Mouse (Mus musculus): Measurements from ENCODE around the gene Strip1. TPM values are rescaled to one million over a fixed set of nuclear protein-coding genes. Genes with fewer than 3 reads are reported as not detected.
"Not testable (repeated sequence)": the region's sequence is repeated elsewhere in the genome, so short reads cannot be mapped to it uniquely, and the experiment has no call there.

Gene Strip1
- total RNA-seq (2021), result 10 to 100 TPM; 21.5 to 21.6 TPM
- long read RNA-seq, experiment 1, transcript Strip1-201 (21 exons, 3,215 nt), result major isoform, 21 of 27 reads
- long read RNA-seq, experiment 1, partial matches to known transcripts, result 2 of 27 reads
- long read RNA-seq, experiment 1, other reads (novel, unspliced or antisense), result 2 of 27 reads
- long read RNA-seq, experiment 2, transcript Strip1-205 (1 exons, 1,550 nt), result major isoform, 6 of 12 reads
- long read RNA-seq, experiment 2, partial matches to known transcripts, result 2 of 12 reads
- long read RNA-seq, experiment 2, other reads (novel, unspliced or antisense), result 0 of 12 reads

DNA sequence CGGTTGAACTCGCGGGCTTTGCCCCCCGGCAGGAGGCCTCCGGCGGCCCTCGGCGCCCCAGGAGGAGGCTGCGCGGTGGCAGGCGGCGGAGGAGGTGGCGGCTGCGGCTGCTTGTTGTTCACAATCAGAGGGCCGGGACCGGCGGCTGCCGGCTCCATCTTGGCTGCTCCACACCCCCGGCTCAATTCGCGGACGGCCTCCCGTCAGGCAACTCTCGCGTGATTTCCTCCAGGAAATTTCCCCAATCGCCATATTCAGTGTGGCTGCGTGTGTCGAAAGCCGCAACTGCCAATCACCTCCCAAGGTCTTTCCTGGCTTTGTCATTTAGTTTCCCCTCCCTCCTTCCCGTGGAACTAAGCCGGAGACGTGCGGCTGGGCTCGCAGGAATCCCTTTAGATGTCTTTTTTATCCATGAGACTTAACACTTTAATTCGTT, at the start of gene Strip1:
Gene Strip1 (minus strand): TSS at position 172 of the 436 bp plus-strand sequence.
- peak; percentile 96 to 97 for DNase-seq

GRCm38 (mm10) chr3:107680790-107681576, 49.5 kb upstream of the Strip1 start:
- peak; percentile 45 to 58 for DNase-seq

DNA sequence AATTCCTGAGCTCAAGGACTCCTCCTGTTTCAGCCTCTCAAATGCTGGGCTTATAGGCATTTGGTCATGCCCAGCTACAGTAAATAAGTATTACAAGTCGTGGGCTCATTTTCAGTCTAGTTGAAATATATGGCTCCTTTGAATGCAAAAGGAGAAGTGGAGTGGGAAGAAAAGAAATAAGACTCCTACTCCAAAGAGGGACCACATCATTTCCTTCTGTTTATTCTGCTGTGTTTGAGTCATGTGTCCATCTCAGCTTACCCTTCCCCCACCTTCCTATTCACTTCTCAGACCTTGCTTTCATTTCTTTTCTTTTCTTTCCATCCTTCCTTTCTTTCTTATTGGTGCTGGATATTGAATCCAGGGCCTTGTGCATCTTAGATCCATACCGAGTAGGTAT, 40.0 kb upstream of the Strip1 start:
- DNase-seq, result no peak

DNA sequence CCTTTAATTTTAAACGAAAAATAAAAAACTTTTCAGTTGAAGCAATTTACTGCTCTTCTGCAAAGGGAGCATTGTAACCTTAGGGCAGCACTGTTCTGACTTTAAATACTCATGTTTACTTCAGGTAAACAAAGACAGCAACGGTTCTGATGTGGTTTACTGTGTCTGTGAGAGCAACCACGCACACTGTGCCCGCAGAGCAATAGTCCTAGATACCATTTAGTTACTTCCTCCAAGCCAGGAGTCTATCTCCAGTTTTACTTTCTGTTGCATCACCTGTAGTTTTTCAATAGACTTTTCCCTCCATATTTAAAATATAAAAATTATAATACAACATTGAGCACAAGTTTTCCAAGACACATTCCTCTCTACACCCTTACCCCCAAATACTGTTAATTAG, 39.0 kb upstream of the Strip1 start:
- no peak for DNase-seq

DNA sequence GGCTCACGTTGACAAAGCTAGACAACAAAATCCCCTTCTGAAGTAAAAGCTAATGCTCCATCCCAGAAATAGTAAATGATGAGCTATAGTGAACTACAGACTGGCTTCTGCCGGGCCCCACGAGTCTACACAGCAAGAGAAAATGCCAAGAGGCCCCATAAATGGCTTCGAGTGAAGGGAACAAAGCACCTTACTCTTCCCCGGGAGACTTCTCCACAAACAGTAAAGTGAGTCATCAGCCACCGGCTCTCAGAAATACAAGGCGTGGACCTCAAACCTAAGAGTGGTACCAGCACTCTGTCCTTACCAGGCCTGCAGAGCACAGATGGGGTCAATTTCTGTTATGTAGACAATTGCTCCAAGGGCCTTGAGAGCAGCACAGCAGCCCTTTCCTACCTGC, 37.3 kb upstream of the Strip1 start:
- DNase-seq, result no peak

- no peak for DNase-seq
Observed at GRCm38 (mm10) chr3:107667426-107667825, 35.9 kb upstream of the Strip1 start.

DNA sequence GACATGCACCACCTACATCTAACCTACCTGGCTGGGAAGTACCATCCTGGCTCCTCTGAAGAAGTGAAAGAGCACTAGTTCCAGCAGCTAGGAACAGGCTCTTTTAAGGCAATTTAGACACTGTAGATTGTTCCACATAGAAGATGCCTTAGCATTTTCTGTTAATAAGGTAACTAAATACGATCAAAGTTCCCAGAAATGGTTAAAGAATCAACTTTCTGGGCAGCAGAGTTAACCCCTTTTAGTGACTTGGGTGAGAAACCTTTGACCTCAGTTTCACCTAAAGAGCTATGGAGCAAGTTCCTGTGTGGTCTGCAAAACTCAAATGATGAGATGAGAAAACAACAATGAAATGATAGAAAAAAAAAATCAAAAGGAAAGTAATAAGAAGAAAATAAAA, 33.1 kb upstream of the Strip1 start:
- no peak for DNase-seq

DNA sequence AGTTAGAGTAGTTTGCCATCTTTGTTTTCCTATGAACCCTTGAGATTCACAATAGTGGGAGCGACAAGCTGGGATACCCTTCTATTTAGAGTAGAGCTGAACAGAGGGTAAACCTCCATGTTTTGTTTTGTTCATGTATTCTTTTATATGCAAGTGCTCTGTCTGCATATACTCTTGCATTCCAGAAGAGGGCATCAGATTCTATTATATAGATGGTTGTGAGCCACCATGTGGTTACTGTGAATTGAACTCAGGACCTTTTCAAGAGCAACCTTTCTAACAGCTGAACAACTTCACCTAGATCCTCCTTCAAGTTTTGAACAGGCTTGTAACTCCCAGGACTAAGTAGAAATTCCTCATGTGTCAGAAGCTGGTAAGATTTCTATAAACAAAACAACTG, 27.5 kb upstream of the Strip1 start:
- DNase-seq, result no peak

DNA sequence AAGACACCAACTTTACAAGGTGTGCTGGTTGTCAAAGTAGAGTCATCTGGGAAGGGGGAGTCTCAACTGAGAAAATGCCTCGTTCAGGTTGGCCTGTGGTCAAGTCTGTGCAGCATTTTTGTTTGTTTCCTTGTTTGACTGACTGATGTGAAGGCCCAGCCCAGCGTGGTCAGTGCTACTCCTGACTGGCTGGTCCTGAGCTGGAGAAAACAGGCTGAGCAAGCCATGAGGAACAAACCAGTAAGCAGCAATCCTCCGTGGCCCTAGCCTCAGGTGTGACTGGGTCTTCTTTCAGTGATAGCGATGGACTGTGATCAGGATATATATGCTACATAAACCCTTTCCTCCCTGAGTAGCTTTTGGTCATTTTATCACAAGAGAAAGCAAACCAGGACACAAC, 25.4 kb upstream of the Strip1 start:
- no peak for DNase-seq

GRCm38 (mm10) chr3:107656151-107656550, 24.7 kb upstream of the Strip1 start:
- DNase-seq, result no peak

DNA sequence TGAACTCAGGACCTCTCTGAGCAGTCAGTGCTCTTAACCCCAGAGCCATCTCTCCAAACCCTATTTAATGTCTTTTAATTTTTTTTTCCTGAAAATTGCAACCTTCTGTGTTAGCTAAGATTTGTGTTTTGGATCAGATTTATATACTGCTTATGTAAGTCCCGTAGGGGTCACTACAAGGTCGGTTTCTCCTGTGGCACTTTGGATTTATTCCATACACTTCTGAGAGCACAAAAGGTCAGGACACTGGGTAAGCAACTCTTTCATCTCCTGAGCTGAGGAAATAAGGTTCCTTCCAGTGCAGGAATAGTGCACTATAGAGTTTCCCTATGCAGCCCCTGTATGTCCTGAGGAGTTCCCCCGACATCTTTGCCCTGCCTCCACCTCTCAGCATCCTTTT, 24.0 kb upstream of the Strip1 start:
- no peak for DNase-seq

DNA sequence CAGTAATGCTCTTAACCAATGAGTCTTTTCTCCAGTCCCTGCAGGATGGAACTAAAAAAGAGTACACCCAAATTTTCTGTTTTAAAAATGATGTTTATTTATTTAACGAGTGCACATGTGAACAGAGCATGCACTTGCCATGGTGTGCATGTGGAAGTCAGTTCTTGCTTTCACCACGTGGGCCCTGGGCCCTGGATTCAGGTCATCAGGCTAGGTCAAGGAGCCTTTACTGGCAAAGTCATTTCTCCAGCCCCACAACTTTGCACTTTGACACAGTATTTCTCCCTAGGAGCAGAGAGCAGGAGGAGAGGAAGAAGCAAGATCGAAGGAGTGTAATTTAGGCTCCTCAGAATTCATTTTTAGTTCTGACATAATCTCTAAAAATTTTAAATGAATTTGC, 23.4 kb upstream of the Strip1 start:
- no peak for DNase-seq

GRCm38 (mm10) chr3:107652968-107653367, 21.5 kb upstream of the Strip1 start:
- DNase-seq, result no peak

GRCm38 (mm10) chr3:107650276-107650675, 18.8 kb upstream of the Strip1 start:
- not testable (repeated sequence) for DNase-seq

DNA sequence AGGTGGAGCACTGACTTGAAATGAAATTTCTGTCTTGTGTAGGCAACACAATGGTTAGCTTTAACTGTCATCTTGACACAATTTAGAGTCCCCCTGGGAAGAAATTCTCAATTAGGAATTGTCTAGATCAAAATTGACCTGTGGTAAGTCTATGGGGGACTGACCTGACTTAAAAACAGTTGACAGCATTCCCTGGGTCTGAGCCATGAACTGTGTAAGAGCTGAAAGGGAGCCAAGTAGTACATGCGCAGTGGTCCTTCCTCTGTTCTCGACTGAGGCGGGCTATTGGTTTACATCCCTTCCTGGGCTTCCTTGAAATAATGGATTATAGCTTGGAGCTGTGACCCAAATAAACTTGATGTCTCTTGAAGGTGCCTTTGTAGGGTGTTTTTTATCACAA, 15.5 kb upstream of the Strip1 start:
- peak in 1 of 2 experiments; percentile 10 for DNase-seq

DNA sequence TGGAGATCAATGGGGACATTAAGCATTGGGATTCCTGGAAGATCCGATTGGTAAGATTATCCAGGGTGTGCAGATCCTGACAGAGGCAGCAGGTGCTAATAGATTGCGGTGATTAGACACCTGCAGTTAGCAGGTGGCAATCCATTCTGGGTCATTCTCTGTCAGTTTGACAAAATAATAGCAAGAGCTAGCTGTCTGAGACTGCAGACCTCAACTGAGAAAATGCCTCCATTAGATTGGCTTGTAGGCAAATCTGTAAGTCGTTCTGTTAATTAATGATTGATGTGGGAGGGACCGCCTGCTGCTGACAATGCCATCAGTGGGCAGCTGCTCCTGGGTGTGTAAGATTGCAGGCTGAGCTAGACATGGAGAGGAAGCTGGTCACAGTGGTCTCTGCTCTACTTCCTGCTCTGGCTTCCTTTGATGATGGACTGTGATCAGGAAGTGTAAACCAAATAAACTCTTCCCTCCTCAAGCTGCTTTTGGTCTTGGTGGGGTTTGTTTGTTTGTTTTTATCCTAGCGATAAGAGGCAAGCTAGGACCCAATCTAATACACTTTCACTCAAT, 6.2 kb upstream of the Strip1 start:
- no peak for DNase-seq

GRCm38 (mm10) chr3:107636236-107636635, 4.7 kb upstream of the Strip1 start:
- DNase-seq, result no peak

- no peak for DNase-seq
Observed at GRCm38 (mm10) chr3:107635836-107636235, 4.3 kb upstream of the Strip1 start.

GRCm38 (mm10) chr3:107633906-107634305, 2.4 kb upstream of the Strip1 start:
- no peak for DNase-seq

DNA sequence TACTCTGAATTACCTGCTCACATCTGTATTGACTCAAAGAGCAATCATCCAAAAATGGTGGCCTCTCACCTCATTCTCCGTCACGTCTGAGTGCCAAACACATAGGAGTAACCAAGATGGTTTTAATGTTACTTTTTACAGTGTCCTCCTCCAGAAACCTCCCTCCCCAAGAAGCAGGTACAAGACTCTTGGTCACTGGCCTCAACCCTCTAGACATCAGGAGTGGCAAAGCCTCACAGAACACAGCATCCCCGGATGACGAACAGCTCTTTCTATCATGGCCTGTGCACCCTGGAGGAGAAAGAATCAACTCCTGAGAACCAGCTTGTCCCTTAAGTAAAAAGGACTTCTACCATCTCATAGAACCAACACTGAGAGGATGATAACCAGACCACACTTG, 1.3 kb upstream of the Strip1 start:
- no peak for DNase-seq

DNA sequence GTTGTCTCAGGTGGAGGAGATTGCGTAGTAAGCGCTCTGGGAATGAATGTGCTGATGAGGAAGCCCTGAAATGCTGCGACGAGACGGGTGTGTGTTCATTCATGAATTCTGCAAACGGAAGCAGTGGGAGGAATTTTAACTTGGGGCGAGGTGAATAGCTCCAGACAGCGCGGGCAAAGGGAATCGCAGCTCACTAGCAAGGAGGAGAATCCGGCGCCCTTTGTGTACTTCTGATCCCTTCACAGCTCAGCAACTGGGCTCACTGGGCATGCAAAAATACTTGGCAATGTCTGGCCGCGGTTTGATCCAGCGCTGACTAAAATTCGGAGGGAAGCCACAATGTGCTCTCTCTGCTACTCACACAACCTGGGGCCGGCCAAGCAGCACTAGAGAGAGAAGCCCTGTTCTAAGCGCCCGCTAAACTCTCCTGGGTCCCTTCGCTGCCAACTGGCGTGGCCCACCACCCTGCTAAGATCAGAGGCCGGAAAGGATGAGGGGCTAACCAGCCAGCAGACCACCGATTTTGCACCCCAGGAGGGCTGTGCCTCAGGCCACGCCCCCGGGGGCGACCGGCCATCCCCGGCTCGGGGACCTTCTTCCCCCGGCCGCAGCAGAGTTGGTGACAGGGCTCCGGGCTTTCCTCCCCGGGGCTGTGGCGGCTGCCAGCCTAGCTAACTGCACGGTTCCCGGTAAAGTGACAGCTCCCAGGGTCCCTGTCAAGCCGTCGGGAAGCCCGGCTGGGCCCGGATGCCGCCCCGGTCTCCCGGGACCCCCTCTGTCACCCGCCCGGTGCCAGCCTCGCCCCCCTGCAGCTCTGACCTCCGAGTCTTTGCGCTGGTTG, 592 bp downstream of the Strip1 start, which contains the start of gene Gm10961:
Gene Gm10961 (plus strand): TSS at position 641 of the 841 bp plus-strand sequence.
- DNase-seq, result peak in 1 of 2 experiments; percentile 51

DNA sequence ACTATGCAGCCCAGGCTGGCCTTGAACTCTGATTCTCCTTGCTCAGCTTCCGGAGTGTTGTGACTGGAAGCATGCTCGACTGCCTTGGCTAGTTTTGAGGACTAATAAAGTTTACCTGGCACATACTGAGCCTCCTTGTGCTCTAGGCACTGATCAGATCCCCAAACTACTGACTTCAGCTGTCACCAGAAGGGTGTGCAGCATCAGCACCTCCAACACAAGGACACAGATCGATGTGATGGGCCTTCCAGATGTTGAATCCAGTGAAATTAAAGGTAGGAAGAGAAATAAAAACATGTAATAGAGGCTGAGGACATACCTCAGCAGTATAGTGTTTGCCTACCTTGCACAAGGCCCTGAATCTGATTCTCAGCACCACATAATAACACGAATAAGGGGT, 2.1 kb downstream of the Strip1 start:
- DNase-seq, result no peak
